Mouse (Mus musculus) gastrocnemius, adult 18-20 months (tissue): ENCODE measurements at regions not wholly inside any gene's neighbourhood (a gene's known extent, or its start where the extent isn't known, plus 50 kb on each side); places are given as distances from the start of the nearest gene placed in this dataset.

Source experiments
- DNase-seq: peaks from one replicate; pipeline ENCODE4 v3.0.0; 2021; ENCODE audit warnings: low spot score

DNA sequence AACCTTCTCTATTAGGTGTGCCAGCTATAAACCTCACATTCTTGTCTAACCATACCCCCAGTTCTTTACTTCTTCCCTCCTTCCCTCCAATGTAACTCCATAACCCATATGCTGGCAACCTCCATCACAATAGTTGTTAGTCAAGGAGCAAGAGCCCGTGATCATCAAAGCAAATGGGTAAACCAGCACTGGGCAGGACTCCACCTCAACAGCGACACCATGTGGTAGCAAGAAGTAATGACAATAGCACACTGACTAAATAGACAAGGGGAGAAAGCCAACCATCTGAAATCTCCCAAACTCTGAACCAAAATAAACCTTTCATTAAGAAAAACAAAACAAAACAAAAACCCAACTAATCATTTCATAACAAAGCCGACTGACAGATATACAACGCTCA, 297.8 kb downstream of the Psat1 start:
- peak; percentile 4 for DNase-seq

DNA sequence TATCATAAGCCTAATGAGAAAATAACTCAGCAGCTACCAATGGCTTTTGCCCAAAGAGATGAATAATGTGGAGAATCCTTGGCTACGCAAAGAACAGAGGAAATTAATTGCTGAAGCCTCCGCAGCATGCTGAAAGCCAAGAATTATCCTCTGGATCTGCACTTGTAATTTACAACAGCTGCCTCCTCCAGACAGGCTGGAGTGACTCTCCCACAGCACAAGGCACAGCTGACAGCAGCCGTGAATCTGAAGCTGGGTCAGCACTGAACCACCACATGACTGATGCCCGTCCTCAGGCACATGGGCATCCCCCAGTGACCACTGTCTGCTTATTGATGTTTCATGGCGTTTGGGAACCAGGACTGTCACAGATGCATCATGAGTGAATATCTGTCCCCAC, 299.8 kb downstream of the Psat1 start:
- no peak for DNase-seq

DNA sequence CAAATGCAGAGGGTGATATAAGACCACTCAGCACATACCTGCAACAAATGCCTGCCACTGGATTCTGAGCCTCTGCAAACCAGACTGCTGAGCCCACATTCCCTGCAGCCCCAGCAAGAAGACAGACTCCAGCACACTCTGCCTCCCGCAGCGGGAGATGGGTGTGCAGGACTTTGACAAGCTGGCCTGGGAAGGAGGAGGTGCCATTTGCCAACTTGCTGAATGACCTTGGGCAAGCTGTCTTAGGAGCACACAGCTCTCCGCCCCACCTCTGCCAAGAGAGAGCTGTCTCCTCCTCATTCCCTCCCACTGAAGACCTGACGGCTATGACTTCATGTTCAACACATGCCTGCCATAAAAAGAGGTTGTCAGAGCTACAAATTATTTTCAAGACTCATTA, 302.4 kb downstream of the Psat1 start:
- DNase-seq, result no peak

DNA sequence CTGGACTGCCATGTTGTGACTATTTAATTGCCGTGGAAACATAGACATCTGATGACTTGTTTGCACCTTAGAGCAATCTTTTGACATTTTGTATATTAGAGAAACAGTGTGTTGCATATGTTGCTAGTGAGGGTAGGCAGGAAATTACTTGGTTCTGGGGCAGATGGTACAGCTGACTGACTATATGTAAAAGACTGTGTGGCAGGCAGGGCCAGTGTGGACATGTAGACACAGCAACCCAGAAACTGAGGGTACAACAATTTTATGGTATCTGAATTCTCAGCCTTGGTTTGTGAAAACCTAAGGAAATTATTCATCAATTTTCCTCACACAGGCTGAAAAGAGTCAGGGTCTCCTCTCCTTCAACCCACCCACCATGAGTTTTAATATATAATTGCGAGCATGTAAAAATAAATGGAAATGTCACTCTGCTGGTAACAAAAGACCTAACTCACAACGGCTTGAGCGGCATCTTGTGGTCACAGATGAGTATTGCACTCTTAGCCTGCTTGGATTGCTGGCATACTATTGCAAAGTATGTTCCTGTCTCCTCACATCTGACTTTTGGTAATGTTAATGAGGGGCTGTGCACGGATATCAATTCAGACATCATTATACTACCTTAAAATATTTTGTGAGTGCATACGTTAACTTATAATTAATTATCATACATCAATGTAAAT, 329.8 kb downstream of the Psat1 start:
- DNase-seq, result peak; percentile 35

DNA sequence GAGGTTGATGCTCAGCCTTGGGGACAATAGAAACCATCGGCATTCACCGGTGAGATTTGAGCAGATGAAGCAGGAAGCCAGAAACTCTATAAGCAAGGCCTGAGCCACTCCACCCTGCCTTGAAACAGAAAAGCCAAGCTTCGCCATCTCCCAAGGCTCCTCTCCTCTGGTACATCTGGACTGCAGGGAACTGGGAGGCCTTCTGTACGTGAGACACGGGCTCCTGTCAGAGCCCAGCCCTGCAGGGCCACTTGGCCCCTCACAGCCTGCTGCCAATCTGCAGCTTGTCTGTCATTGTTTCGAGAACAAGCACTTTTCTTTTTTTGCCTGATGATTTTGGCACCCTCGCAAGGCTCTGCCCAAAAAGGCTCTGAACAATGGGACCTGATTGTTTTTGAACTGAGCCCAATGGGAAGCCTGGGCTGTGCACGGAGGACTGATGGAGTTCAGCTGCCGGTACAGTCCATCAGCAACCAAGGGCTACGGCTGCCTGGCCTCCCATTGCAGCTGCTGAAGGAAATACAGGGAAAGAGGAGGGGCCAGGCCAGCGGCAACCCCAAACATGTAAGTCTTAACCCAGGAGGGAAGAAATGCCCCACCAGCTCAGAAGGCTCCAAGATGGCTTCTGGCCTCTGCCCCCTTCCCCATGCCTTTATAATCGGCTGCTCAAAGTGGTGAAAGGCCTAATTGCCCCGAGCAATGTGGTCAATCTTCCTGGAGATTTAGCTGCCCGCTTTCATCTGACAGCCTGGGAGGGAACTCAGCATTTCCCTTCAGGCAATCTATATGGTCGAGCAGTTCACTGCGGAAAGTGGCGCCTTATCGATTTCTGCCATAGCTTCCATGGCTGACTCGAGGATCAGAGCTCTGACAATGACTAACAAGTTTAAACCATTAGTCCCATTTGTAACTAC, 332.2 kb downstream of the Psat1 start:
- DNase-seq, result no peak

DNA sequence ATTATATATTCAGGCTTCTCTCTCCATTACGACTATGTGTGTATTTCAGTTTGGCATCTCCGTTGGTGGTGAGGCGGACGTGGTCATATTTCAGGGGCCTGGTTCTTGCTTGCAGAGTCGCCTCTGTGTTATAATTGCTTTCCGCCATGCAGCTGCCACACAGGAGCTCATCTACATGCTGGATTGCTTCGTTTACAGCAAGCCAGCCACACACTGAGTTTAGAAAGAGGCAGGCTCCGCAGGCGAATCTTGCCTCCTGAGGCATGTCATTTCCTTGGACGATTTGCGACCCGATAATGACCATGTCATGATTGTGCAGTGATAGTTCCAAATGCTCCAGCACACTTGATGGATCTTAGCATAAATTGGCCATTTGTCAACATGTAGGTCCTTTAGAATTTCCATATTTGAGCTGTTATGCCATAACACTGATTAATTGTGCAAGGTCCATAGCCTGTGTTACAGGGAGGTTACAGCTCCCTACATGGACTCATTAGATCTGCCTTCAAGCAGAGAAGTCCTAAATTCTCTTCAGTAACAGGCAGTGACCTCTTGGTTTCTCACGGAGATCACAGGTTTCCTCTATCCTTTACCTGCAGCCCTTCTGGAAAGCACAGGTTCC, 335.9 kb downstream of the Psat1 start:
- no peak for DNase-seq

DNA sequence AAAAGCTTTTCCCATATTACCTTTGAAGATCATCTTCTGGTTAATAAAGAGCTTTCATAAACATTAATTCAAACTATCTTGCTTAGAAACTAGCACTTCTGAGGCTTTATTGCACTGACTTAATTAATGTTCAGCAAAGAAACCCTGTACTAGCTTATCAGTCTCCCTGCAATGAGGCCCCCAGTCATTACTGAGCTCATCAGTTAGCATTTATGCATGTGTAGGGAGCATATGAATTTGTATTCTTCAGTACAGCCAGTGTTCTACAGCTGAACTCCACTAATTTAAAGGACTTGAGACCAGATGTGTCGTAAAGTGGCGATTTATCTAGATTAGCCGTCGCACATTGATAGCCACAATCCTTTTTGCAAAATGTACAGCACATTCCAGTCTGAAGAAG, 340.7 kb downstream of the Psat1 start:
- no peak for DNase-seq

DNA sequence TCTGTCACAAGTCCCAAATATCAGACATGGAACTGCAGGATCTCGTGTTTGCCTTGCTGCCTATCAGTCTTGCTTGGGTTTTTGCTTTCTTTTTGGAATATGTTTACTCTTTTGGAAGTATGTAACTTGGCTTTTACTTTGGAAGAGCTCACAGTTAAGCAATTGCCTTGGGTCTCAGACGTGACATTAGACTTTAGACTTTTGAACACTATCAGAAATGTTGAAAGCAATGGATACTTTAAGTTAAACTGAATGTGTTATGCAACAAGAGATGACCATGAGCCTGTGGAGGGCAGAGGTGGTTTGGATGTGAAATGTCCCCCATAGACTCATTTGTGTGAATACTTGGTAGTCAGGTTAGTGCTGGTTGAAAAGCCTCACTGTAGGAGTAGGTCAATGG, 354.3 kb downstream of the Psat1 start:
- DNase-seq, result no peak

DNA sequence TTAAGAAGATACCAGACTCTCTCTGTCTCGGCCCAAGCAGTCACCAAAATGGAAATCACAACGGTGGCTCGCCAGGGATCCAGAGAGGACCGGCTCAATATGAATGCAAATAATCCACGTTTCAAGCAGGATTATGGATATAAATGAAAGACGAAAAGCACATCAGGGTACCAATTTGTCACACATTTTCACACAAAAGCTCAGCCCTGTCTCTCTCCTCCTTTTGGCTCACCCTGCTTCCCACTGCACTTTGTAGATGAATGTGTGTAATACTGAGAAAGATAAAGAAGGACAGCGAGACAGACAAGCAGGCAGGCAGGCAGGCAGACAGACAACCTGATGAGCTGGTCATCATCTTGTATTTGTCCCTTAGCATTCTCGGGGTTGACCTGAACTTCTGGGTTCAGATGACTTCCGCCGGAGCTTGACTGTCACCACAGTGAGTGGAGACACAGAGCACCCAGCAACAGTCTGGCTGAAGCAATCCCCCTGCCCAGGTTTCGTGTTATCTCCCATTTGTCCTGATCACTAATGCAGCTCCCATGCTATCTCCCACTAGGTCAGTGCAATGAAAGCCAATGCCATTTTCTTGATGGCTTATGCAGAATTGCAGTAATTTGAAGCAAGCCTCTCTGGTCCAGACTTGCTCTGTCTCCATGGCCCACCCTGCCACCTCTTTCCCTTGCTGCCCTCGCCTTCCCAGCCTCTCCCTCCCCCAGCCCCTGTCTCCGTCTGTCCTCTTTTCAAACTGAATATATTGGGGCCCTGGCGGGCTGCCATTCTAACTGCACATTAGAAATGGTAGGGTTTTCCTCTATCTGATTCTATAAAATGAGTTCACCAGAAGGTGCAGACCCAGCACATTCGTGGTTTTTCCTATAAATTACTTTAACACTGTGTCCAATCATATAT, 363.1 kb downstream of the Psat1 start:
- DNase-seq, result no peak

DNA sequence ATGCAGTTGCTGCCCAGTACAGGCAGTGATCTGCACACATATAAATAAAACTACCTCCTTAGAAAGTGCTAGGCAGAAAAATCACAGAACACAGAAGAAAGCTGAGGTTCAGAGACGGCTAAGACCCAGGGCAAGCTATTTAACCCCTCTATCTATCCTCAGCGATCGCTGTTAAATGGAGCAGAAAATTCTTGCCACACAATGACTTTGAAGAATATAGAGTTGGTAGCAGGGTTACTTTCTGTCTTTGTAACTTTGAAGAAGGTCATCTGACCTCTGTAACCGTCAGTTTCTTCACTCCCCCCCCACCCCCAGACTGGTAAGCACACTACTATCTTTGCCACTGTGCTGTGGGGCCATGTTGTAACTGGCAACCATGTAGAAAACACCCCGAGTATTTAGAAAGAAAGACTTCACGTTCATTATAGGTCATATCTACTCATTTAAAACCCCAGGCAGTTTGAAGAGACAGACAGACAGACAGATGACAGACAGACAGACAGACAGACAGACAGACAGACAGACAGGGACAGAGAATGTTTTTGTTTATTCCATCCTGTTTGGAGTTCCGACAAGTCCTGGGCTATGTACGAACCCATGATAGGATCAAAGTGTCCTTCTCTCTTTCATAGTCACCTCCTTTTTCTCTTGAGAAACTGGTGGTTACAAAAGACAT, 363.9 kb downstream of the Psat1 start:
- no peak for DNase-seq

DNA sequence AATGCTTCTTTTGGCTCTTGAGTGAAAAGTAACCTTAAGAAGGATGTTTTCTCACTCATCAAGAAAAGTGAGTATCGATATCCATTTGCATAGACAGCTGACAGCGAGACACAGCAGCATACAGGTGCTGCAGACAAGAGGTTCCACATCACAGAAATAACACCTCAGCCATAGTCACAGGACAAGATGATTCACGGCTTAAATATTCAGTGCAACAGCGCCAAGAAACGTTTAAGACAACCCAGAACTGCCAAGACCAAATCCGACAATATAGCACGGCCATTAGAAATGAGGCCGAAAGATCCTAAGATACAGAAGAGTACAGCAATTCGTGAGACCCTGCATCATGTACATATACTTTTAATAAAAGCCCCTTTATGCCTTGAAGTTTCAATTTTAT, 375.9 kb downstream of the Psat1 start:
- no peak for DNase-seq

DNA sequence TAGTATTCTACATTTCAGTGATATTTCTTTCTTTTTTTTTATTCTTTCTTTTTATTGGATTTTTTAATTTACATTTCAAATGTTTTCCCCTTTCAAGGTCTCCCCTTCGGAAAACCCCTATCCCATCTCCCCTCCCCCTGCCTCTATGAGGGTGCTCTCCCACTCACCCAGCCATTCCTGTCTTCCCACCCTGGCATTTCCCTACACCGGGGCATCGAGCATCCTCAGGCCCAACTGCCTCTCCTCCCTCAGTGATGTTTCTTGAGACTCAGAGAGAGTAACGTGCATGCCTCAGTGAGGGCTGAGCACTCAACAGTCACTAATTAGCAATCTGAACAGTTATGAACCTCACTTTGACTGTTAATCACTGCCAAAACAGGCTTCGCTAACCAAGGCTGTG, 385.6 kb downstream of the Psat1 start:
- no peak for DNase-seq

DNA sequence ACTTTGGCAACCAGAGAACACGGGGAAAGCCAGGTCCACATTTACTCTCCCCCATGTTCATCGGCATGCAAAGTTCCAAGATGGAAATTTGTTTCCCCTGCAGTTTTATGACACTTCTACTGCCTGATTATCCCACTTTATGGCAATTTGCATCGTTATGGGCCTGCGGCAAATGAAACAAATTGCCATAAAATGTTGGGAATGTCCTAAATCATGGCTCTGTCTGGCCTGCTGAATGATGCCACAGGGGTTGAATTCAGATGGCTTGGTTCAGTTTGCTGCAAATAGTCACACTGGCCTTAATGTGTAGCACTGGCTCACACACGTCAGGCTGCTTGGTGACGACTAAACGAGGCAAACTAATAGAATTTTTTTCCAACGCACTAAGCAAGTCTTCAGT, 393.2 kb downstream of the Psat1 start:
- no peak for DNase-seq

DNA sequence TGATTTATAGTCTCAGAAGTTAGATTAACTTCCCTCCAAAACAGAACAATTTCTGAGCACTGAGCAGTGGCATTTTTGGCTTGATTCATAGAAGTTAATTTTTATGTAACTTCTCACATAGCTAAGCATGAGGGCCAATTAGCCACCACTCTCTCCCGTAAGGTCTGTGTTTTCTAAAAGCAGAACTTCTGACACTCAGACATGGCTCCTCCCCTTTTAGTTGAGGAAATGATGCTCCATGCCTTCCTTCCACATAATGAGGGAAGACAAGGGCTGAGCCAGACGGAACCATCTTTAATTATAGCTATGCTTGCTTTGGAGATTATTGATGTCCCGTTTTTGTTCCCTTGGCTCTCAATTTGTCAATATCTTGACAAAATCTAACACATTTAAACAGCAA, 429.3 kb downstream of the Psat1 start:
- DNase-seq, result no peak

DNA sequence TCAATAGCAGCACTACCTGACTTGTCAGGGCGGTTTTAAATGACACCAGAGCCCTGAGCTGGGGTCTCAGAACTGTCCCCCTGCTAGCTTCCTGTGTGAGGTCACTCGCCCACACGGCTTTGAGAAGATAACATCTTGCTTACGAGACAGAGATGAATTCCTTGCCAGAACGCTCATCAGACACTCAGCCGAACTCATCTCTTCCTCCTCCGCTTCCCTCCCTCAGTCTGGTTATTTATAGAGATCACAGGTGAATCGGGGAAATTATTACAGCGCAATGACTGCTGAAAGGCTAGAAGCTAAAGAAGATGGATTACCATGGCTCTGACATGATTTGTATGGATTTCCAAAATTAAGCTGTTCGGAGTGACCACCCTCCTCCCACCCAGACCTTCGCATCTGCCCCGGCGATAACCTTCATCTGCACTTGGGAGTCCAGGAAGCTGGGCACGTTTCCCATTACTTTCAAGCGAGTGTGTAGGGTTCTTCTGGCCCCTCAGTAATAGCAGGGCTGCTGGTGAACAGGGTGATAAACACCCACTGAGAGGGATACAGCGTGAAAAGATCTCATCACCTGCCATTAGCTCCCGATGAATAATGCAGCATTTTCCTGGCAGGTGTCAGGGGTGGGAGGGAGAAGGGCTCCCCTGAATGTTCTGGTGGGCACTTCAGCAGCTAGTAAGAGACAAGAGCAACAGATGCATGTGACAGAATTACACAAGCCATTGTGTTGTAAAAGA, 430.4 kb downstream of the Psat1 start:
- DNase-seq, result no peak

DNA sequence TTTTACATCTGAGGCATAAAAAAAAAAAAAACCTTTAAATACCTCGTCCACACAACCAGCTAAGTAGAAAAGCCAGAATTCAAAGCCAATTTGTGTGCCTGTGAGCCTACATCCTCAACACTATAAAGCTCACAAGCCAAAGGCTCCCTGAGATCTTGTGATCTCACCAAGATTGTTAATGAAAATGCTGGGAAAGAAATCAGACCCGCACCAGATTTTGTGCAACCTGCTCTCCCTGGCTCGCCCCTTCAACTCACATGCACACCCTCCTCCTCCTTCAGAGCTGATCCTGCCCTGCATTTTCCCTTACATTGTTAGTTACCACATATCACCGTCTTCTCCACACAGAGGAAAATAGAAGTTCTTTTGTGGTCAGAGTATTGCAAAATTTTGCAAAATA, 433.9 kb downstream of the Psat1 start:
- no peak for DNase-seq

DNA sequence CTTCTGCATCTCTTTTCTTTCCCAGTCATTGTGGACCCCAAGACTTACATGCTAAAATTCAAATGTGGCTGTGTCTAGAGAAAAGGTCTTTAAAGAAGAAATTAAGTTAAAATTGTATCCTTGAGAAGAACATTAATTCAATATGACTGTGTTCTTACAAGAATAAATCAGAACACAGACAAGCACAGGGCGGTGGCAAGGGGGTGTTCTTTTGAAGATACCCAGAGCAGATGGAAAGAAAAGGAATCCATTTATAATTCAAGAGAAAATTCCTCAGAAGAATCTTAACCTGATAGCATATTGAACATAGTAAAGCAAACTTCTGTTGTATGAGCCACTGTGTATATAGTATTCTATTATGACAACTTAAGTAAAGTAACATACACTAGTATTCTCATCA, 436.7 kb downstream of the Psat1 start:
- no peak for DNase-seq

DNA sequence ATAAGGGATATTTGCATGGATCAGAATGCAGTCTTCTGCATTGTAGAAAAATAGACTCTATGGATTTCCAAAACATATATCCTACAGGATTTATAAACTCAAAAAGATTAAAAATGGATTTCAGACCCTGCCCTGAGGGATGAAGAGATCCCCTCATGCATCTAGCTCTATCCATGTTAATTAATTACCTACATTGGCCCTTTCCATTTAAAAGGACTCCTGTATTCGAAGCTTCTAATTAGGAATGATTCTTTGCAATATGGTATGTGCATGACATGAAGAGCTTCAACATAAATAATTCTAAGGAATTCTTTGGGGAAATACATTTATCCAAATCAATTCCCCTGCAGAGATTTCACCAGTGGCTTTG, 444.2 kb downstream of the Psat1 start:
- no peak for DNase-seq

DNA sequence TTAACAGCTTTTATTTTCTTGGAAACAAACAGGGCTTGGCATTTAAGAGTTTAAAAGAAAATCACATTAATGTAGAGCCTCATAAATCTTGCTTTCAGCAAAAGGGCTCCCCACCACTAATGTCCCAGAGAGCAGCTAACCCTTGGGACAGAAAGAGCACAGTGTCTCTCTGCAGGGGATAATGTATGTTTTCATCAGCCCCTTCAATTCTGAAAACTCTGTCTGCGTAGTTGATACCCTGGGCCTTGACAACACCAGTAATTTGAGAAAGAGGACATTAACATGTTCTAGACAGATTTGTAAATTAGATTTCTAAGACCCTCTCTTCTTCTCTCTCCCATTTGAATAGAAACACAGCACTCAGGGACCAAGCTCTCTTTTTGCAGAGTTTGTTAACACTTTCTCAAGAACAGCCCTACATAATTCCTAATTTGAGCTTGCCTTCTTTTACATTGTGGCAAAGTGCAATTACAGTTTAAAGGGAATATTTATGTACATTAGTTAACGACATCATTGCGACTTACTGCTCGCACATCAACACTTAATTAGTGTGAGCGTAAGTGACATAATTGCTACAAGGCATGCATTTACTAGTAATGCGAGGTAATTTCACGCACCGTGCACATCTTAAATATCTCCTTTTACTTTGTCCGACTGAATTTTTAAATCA, 444.7 kb downstream of the Psat1 start:
- no peak for DNase-seq

DNA sequence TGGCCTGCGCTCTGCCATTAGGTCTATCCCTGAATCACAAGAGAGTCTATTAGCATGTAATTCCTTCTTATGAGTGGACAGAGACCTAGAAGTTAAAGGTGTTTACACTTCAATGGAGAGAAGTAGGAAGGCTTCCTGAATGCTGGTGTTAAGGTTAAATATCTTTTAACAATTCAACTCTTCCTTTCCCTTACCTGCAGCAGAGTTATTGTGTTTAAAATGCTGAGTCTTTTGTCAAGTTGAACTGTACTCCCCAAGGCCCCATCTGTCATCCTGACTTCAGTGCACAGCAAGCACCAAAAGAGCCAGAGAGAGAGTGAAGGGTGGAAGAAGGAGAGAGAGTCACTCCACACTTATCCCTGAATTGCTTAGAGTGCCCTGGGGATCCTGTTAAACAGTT, 451.6 kb downstream of the Psat1 start:
- no peak for DNase-seq
